Mouse (Mus musculus) lung, embryonic 15.5 days (tissue): ENCODE data around the gene Mettl1. TPM values are rescaled to one million over a fixed set of nuclear protein-coding genes. Genes with fewer than 3 reads are reported as not detected.

Experiments used
- ATAC-seq: fragments of 200-750 bp; cut with Nextera tagmentation; 2 replicates; pipeline ENCODE4 v1.8.0; 2017; ENCODE audit warnings: moderate number of reproducible peaks, borderline replicate concordance; ENCODE audit not compliant: low FRiP score, low TSS enrichment; ENCODE audit errors: extremely low read depth
- H3K27ac ChIP-seq: fragments of 300-500 bp; sonication (generic); 2 replicates; pipeline ENCODE4 v1.5.1; 2015; ENCODE audit warnings: moderate library complexity, mild to moderate bottlenecking, inconsistent platforms
- H3K27me3 ChIP-seq: fragments of 300-500 bp; sonication (generic); 2 replicates; pipeline ENCODE4 v1.6.1; 2015; ENCODE audit warnings: inconsistent platforms
- H3K36me3 ChIP-seq: fragments of 300-500 bp; sonication (generic); 2 replicates; pipeline ENCODE4 v1.6.1; 2015; ENCODE audit warnings: inconsistent platforms
- H3K4me1 ChIP-seq: fragments of 300-500 bp; sonication (generic); 2 replicates; pipeline ENCODE4 v1.6.1; 2015; ENCODE audit warnings: inconsistent platforms
- H3K4me2 ChIP-seq: fragments of 300-500 bp; sonication (generic); 2 replicates; pipeline ENCODE4 v1.6.1; 2015; ENCODE audit warnings: inconsistent platforms, mild to moderate bottlenecking, moderate library complexity
- H3K4me3 ChIP-seq: fragments of 300-500 bp; sonication (generic); 2 replicates; pipeline ENCODE4 v1.5.1; 2015; ENCODE audit warnings: mild to moderate bottlenecking, inconsistent platforms
- H3K9ac ChIP-seq: fragments of 300-500 bp; sonication (generic); 2 replicates; pipeline ENCODE4 v1.6.1; 2015; ENCODE audit warnings: inconsistent platforms
- H3K9me3 ChIP-seq: fragments of 300-500 bp; sonication (generic); 2 replicates; pipeline ENCODE4 v1.6.1; 2016; ENCODE audit warnings: inconsistent platforms
- WGBS: fragments of 180-500 bp; shearing (Covaris S2); methylation state at CpG from one replicate; pipeline ENCODE4 v1.1.7; 2015; 5-methylcytosine and 5-hydroxymethylcytosine counted together
- microRNA counts: library from miRNA; unstranded; fragments of <30 nt; microRNA quantifications from one replicate; lab custom pipeline; 2016
- microRNA-seq: library from miRNA; unstranded; fragments of <30 nt; microRNA quantifications from one replicate; pipeline ENCODE4, GENCODE M21; 2016
- polyA plus RNA-seq: library from polyadenylated mRNA; unstranded; fragments of >200 nt; fragmentation: Nextera tagmentation; extraction: Ambion mirVana; gene quantifications from 2 replicates; pipeline ENCODE4 v1.2.1, GENCODE M21; 2015

The Mettl1 gene
- polyA plus RNA-seq, 1 experiment from 2014 or later, result 45.8 TPM

DNA sequence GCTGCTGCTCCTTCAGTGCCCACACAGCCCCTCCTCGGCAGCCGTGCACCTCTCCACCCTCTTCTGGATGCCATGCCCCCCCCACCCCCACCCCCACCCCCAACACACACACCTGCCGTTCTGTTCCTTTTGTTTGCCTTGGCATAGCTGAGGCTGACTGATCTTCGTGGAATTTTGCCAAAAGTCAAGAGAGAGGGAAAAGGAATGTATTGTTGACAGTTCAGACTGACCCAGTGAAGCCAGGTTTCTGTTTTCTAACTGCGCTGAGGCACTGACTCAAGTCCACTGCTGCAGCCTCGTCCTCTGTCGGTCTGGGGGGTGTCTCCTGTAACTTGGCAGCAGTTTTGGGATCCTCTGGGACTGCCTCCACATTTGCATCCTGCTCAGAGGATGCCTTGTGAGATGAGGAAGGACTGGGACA is 53.2 kb downstream of the Mettl1 start:
- H3K27ac ChIP-seq, result peak overlapping the region; percentile 75
- peaks cover 39% of the 10 kb centered on the region for H3K27me3 ChIP-seq
- no peak overlapping the region for H3K4me3 ChIP-seq
- peaks cover 4% of the 10 kb centered on the region for H3K36me3 ChIP-seq
- peaks cover 53% of the 10 kb centered on the region for H3K4me1 ChIP-seq
- H3K9ac ChIP-seq, result no peak overlapping the region
- H3K9me3 ChIP-seq, result no peaks in the 10 kb centered on the region
- peak; percentile 73 for ATAC-seq
- WGBS, result 22% methylated on average over 7 of the region's 7 CpGs
- peak overlapping the region; percentile 30 for H3K4me2 ChIP-seq

MicroRNAs encoded within 50 kb of the gene (microRNA counts, 519-probe panel; counts per million panel counts)
- 2,569 counts per million, percentile 58 among the panel's probes with 10 or more counts for microRNA mmu-miR-26a (lab: Ali Mortazavi, UCI)
- 19.7 counts per million for microRNA mmu-miR-546 (lab: Ali Mortazavi, UCI)

Small RNA genes within 50 kb of the gene (microRNA-seq; reads per million reads assigned to microRNA genes)
- gene Mir26a-2, result 60.0 reads per million, percentile 48 among the genes with 10 or more reads in this experiment
- gene Mir546, result 0.74 reads per million

Other genes starting within 250 kb of the Mettl1 start
- gene Atp23, start 140.1 kb upstream of the Mettl1 start, polyA plus RNA-seq, result 16.2 and 18.7 TPM in 2 replicates
- gene Ctdsp2, start 62.7 kb upstream of the Mettl1 start, polyA plus RNA-seq, result 68.6 and 73.1 TPM in 2 replicates
- gene Avil, start 40.7 kb upstream of the Mettl1 start, polyA plus RNA-seq, result 0.25 and 0.39 TPM in 2 replicates
- 73.2 and 79.2 TPM in 2 replicates for gene Tsfm, start 10.6 kb upstream of the Mettl1 start, polyA plus RNA-seq
- 0.52 and 0.58 TPM in 2 replicates for gene Eef1akmt3, start 99 bp downstream of the Mettl1 start, polyA plus RNA-seq
- 0.16 and 0.25 TPM in 2 replicates for gene Cyp27b1, start 6.8 kb downstream of the Mettl1 start, polyA plus RNA-seq
- 0.61 and 0.86 TPM in 2 replicates for gene March9, start 18.8 kb downstream of the Mettl1 start, polyA plus RNA-seq
- gene Cdk4, start 22.1 kb downstream of the Mettl1 start, polyA plus RNA-seq, result 1,786 and 1,890 TPM in 2 replicates
- 161 and 175 TPM in 2 replicates for gene Tspan31, start 28.9 kb downstream of the Mettl1 start, polyA plus RNA-seq
- 0.05 and 0.07 TPM in 2 replicates for gene Agap2, start 33.9 kb downstream of the Mettl1 start, polyA plus RNA-seq
- gene Os9, start 79.7 kb downstream of the Mettl1 start, polyA plus RNA-seq, result 90.1 and 101 TPM in 2 replicates
- gene B4galnt1, start 123.8 kb downstream of the Mettl1 start, polyA plus RNA-seq, result 2.8 and 3.6 TPM in 2 replicates
- 0.86 and 0.93 TPM in 2 replicates for gene Slc26a10, start 139.2 kb downstream of the Mettl1 start, polyA plus RNA-seq
- gene Arhgef25, start 148.7 kb downstream of the Mettl1 start, polyA plus RNA-seq, result 55.4 and 59.0 TPM in 2 replicates
- gene Dtx3, start 154.3 kb downstream of the Mettl1 start, polyA plus RNA-seq, result 73.9 and 82.6 TPM in 2 replicates
- gene Pip4k2c, start 170.2 kb downstream of the Mettl1 start, polyA plus RNA-seq, result 24.4 and 27.2 TPM in 2 replicates
- gene Kif5a, start 221.9 kb downstream of the Mettl1 start, polyA plus RNA-seq, result 0.70 and 1.3 TPM in 2 replicates
- 184 and 189 TPM in 2 replicates for gene Dctn2, start 225.0 kb downstream of the Mettl1 start, polyA plus RNA-seq
- 13.3 and 18.8 TPM in 2 replicates for gene Mbd6, start 247.6 kb downstream of the Mettl1 start, polyA plus RNA-seq